Mouse (Mus musculus) olfactory bulb, adult 2 months (tissue): Measurements from ENCODE around the gene Plekhj1. TPM values are rescaled to one million over a fixed set of nuclear protein-coding genes. Genes with fewer than 3 reads are reported as not detected.

Experiments
- H3K27ac ChIP-seq: fragments of 200-500 bp; 2 replicates; pipeline ENCODE4 v1.5.1; 2012; ENCODE audit warnings: low read depth, low read length; ENCODE audit not compliant: insufficient read depth
- H3K4me1 ChIP-seq: fragments of 200-500 bp; 2 replicates; pipeline ENCODE4 v1.6.1; 2012; ENCODE audit warnings: low read length; ENCODE audit not compliant: control insufficient read depth, insufficient read depth
- H3K4me3 ChIP-seq: fragments of 200-500 bp; 2 replicates; pipeline ENCODE4 v1.5.1; 2012; ENCODE audit warnings: mild to moderate bottlenecking, low read depth, low read length, moderate library complexity; ENCODE audit not compliant: insufficient read depth
- CTCF ChIP-seq: fragments of 200-500 bp; IDR thresholded peaks from 2 replicates; pipeline ENCODE4 v1.5.1; 2012; ENCODE audit warnings: low read depth, mild to moderate bottlenecking, low read length, moderate library complexity; ENCODE audit not compliant: insufficient read depth
- POLR2A ChIP-seq: fragments of 200-500 bp; IDR thresholded peaks from 2 replicates; pipeline ENCODE4 v1.6.1; 2012; ENCODE audit warnings: mild to moderate bottlenecking, low read depth, low read length, moderate library complexity; ENCODE audit not compliant: insufficient read depth
- WGBS: fragments of 180-500 bp; shearing (Covaris S2); methylation state at CpG from one replicate; pipeline ENCODE4 v1.1.7; 2018; 5-methylcytosine and 5-hydroxymethylcytosine counted together
- polyA plus RNA-seq: library from polyadenylated mRNA; stranded (reverse); fragments of >200 nt; gene quantifications from 2 replicates; pipeline ENCODE4 v1.2.4, GENCODE M21; 2012; ENCODE audit warnings: low replicate concordance; ENCODE audit not compliant: missing spikeins, insufficient read depth, insufficient read length

Plekhj1 gene
- polyA plus RNA-seq, 1 experiment, result not detected

DNA sequence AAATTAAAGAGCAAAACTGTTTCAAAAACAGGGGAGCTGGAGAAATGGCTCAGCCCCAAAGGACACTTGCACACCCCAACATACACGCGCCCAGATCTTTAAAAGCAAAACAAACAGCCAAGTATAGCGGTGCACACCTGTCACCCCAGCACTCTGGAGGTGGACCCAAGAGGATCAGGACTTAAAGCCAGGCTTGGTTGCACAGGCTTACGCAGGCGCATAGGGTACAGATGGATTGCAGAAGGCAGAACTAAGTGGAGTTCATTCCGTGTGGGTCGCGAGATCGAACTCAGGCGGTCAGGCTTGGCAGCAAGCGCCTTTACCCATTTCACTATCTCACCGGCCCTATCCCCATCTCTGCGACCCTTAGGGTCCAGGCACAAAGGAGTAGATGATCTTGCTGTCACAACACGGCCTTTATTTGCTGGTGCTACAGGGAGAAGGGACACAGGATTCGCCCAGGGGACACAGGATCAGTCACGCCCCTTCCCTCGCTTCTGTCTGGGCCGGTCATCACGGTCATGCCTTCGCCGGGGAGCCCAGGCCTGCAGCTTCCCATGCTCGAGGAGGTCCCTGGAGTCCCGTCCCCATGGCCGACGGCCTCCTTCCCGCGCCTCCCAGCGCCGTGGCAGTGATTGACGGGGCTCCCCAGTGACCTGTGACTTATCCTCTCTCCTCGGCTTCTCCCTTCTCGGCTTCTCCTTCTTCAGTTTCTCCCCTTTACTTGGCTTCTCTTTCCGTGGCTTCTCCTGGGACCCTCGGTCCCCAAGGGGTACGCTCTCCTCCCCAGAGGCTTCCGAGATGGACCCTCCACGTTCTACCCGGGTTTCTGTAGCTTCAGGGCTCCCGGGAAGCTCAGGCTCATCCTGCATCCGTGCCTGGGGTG, 9.9 kb upstream of the Plekhj1 start:
- peak overlapping the region; percentile 8 for H3K4me3 ChIP-seq
- H3K27ac ChIP-seq, result peak overlapping the region; percentile 81; the same call in 1 of the 2 replicates
- peaks cover 45% of the 10 kb centered on the region for H3K4me1 ChIP-seq
- 22% methylated on average over 40 of the region's 40 CpGs for WGBS
- no peak for TF ChIP-seq CTCF
- TF ChIP-seq POLR2A, result 0 out of 2 replicates have a peak, but pooled peaks have one; percentile 16

DNA sequence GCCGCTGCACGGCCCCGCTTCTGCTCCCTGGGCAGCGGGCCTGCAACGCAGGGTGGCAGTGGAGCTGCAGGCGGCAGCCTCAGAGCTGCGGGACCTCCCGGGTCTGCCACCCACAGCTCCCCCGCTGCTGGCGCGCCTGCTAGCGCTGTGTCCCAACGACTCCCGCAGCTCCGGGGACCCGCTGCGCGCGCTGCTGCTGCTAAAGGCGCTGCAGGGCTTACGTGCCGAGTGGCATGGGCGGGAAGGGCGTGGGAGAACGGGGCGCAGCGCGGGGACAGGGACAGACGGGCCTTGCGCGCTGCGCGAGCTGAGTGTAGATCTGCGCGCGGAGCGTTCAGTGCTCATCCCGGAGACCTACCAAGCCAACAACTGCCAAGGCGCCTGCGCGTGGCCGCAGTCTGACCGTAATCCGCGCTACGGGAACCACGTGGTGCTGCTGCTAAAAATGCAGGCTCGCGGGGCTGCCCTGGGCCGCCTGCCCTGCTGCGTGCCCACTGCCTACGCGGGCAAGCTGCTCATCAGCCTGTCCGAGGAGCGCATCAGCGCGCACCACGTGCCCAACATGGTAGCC, 8.7 kb upstream of the Plekhj1 start:
- H3K4me1 ChIP-seq, result peaks cover 45% of the 10 kb centered on the region
- H3K4me3 ChIP-seq, result peak overlapping the region; percentile 51
- no peak for TF ChIP-seq CTCF
- peak; percentile 61; the same call in 1 of the 2 replicates for TF ChIP-seq POLR2A
- peak overlapping the region; percentile 73 for H3K27ac ChIP-seq
- WGBS, result under 1% methylated on average over 58 of the region's 58 CpGs

DNA sequence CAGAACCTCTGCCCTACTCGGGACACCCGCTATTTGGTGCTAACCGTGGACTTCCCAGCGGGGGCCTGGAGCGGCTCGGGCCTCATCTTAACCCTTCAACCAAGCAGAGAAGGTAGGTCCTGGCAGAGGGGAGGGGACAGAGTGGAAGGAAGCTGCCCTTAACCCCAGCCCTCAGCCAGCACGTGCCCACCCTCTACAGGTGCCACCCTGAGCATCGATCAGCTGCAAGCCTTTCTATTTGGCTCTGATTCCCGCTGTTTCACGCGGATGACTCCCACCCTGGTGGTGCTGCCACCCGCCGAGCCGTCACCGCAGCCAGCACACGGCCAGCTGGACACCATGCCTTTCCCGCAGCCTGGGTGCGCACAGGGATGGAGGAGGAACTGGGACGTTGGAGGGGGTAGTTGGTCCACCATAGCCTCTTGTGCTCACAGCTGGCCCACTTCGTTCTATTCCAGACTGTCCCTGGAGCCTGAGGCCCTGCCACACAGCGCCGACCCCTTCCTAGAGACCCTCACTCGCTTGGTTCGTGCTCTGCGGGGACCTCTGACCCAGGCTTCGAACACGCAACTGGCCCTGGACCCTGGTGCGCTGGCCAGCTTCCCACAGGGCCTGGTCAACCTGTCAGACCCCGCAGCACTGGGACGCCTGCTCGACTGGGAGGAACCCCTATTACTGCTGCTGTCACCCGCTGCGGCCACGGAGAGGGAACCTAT, 8.1 kb upstream of the Plekhj1 start:
- Histone ChIP-seq H3K4me3 (peak overlapping the region; percentile 51), H3K27ac (peak overlapping the region; percentile 73), H3K4me1 (peaks cover 45% of the 10 kb centered on the region)
- no peak for TF ChIP-seq CTCF
- no peak for TF ChIP-seq POLR2A
- WGBS, result 32% methylated on average over 34 of the region's 34 CpGs

DNA sequence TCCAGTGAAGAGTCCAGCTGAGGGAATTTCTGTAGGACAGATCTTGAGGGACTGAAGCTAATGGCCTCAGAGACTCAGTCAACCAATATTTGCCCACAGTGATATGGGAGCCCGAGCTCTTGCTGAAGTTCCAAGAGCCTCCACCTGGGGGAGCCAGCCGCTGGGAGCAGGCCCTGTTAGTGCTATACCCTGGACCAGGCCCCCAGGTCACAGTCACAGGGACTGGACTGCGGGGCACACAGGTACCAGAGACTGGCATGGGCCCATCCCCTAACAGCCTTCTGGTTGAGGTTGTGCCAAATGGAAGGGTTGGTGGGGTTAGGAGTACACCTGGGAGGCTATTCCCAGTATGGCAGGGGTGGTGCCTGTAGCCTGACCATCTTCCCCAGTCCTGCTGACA, 7.5 kb upstream of the Plekhj1 start:
- WGBS, result 14% methylated on average over 3 of the region's 3 CpGs
- TF ChIP-seq CTCF (peak; percentile 80; the same call in 1 of the 2 replicates), POLR2A (no peak)
- peaks cover 47% of the 10 kb centered on the region for H3K4me1 ChIP-seq
- H3K4me3 ChIP-seq, result no peak overlapping the region
- H3K27ac ChIP-seq, result no peak overlapping the region

DNA sequence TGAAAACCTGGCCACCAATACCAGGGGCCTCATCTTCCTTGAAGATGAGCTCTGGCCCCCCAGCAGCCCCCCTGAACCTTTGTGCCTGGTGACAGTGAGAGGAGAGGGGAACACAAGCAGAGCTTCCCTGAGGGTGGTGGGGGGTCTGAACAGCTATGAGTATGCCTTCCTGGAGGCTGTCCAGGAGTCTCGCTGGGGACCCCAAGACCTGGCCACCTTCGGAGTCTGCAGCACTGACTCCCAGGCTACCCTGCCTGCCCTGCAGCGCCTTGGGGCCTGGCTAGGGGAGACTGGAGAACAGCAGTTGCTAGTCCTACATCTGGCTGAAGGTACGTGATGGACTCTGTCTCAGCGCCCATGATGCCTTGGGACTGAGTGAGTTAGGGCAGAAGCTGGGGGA, 6.9 kb upstream of the Plekhj1 start:
- H3K4me3 ChIP-seq, result no peak overlapping the region
- TF ChIP-seq POLR2A (no peak), CTCF (no peak)
- 83% methylated on average over 5 of the region's 5 CpGs for WGBS
- no peak overlapping the region for H3K27ac ChIP-seq
- H3K4me1 ChIP-seq, result peaks cover 44% of the 10 kb centered on the region

DNA sequence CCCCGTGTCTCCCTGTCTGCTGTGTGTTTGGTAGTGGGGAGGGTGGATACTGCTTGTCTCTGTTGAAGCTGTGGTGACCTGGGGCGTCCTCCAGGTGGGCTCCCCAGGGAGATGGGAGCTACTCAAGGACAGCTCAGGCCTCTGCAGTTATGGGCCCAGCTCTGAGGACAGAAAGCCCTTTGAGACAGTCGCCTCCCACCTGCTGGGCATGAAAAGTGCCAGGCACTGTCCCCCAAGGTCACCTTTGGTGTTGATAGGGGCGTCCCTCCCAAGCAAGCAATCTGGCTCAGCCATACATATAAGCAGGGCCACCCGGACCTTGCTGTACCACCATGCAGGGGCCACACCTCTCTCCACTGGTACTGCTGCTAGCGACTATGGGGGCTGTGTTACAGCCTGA, 6.5 kb upstream of the Plekhj1 start, which contains the start of gene Amh:
Gene Amh, plus strand, starts transcription at position 328 of the 400 bp plus-strand sequence.
- Histone ChIP-seq H3K4me3 (no peak within 1 kb of the TSS), H3K4me1 (peaks cover 43% of the 10 kb centered on the region), H3K27ac (no peak within 1 kb of the TSS)
- no peak for TF ChIP-seq CTCF
- no peak for TF ChIP-seq POLR2A
- WGBS, result 75% methylated on average over 6 of the region's 6 CpGs

DNA sequence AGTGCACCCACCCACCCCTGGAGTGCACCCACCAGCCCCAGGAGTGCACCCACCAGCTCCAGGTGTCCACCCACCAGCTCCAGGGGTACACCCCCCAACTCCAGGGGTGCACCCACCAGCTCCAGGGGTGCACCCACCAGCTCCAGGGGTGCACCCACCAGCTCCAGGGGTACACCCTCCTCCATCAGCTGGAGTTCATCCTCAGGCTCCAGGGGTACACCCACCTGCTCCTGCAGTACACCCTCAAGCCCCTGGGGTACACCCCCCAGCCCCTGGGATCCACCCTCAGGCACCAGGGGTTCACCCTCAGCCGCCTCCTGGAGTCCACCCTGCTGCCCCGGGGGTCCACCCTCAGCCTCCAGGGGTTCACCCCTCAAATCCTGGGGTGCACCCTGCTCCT, 5.9 kb upstream of the Plekhj1 start:
- WGBS, result 92% methylated on average over 2 of the region's 2 CpGs
- H3K4me3 ChIP-seq, result no peak overlapping the region
- H3K4me1 ChIP-seq, result peaks cover 45% of the 10 kb centered on the region
- no peak overlapping the region for H3K27ac ChIP-seq
- TF ChIP-seq POLR2A (no peak), CTCF (no peak)

DNA sequence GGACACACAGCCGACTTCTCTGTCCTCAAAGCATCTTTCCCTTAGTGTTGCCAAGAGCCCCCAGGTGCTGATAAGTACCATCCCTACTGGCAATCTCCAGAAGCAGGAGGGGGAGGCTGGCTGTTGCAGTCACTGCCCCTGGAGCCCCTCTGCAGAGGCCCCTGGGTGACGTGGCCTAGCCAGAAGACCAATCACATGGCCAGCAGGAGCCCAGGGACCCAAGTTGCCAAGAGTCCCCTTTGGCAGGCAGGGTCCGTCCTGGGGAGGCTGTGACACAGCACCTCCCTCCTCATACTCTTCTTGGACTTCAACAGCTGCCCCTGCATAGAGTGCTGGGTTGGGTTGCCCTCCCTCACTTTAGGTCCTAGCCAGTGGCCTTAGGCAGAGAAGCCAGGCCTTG, 4.6 kb upstream of the Plekhj1 start:
- Histone ChIP-seq H3K4me3 (no peak overlapping the region), H3K4me1 (peaks cover 32% of the 10 kb centered on the region), H3K27ac (no peak overlapping the region)
- WGBS, result 71% methylated on average over 3 of the region's 3 CpGs
- no peak for TF ChIP-seq POLR2A
- no peak for TF ChIP-seq CTCF

DNA sequence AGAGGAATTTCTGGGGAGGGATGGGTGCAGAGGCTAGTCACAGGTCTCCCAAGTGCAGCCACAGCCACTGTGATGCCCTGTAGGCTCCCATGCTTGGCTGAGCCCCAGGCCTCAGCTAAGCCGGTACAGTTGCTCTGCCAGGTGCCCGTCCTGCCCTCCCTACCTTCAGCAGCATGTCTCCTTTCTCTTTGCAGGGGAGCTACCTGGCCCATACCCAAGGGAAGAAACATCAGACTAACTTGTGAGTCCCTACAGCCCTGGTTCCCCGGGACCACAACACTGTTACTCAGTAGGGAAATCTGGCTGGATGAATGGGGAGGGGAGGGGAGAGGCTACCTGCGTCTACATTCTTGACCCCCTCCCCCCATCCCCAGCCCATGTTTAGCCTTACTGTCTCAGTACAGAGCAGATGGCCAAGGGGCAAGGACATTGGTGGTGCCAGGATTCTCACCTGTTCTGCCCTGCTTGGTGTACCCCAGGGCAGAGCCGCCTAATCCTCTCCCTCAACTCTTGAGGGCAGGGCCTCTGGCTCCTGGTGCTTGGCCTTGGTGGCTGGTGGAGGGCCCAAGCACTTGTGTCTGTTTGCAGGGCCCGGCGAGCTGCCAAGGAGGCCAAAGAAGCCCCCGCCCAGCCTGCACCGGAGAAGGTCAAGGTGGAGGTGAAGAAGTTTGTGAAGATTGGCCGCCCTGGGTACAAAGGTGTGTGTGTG, 3.9 kb upstream of the Plekhj1 start:
- WGBS, result 90% methylated on average over 10 of the region's 10 CpGs
- no peak for TF ChIP-seq POLR2A
- no peak for TF ChIP-seq CTCF
- peaks cover 27% of the 10 kb centered on the region for H3K4me1 ChIP-seq
- no peak overlapping the region for H3K27ac ChIP-seq
- H3K4me3 ChIP-seq, result no peak overlapping the region
